Mouse (Mus musculus) adrenal gland, adult 2 months (tissue): ENCODE measurements around the gene Rhobtb3. TPM values are rescaled to one million over a fixed set of nuclear protein-coding genes. Genes with fewer than 3 reads are reported as not detected.
"Not testable (repeated sequence)": the region's sequence is repeated elsewhere in the genome, so short reads cannot be mapped to it uniquely, and the experiment has no call there.

Experiments used
- DNase-seq: peaks from one replicate; pipeline ENCODE4 v3.0.0; 2021
- polyA plus RNA-seq: library from polyadenylated mRNA; depleted of rRNA; stranded (reverse); fragments of >200 nt; gene quantifications from 2 replicates; pipeline ENCODE4 v1.2.3, GENCODE M21; 2012
- total RNA-seq, 2 experiments: library from RNA; stranded (reverse); gene quantifications; 2 replicates each; pipeline ENCODE4 v1.2.3; 2021

Gene Rhobtb3
- total and polyA plus RNA-seq, 3 experiments: 3.6 to 11.8 (median 5.8) TPM

DNA sequence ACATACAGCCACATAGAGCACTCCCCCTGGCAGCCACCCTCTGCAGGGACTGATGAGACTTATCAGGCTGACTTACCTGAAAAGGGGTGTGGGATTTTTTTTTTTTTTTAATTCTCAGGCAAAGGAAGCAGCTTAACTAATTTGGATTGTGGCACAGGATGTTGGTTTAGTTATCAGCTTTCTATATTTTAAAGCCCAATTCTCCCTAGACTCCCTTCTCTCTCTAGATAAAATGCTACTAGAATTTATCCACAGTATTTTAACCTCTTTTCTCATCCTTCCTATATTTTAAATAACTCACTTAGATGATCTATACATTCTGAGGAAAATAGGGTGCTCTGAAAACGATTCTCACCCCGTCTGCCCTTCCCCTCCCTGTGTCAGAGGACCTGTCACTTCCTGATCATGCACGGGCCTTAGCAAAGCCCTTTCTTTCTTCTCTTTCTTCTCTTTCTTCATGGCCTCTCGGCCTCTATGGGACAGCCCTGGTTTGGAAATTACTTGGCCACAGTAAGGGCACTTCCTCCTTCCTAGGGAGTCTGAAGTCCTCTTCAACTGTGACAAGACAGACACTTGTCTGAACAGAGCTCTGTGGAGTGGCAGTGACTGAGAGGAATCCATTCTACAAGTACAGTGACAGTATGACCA lies 98.1 kb downstream of the Rhobtb3 start:
- DNase-seq: no peak

DNA sequence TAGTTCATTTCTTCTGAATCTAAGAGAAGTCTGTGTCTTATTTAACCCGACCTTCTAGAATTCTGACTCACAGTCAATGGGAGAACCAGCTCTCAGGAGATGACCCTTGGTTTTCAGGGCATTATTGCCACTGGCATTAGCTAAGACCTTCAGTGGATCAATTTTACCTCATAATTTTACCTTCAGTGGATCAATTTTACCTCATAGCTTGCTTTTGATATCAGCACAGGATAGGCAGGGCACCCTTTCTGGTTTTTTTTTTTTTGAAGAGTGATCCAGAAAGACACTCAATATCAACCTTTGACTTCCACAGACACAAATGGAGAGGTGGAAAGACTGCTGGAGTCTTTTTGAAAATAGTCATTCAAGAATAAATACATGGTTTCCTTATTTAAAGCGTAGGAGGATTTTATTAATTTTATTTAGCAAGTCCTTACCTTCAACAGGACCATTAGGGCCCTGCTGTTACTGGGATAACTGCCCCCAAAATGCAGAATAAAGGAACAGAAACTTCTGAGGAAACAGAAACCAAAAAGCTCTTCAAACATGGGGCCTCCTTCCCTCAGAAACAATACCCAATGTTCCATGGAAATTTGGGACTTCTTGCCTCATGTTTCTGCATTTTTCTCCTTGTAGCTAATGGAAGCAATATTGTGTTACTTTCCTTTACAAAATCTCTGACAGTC lies 98.7 kb downstream of the Rhobtb3 start:
- no peak for DNase-seq

DNA sequence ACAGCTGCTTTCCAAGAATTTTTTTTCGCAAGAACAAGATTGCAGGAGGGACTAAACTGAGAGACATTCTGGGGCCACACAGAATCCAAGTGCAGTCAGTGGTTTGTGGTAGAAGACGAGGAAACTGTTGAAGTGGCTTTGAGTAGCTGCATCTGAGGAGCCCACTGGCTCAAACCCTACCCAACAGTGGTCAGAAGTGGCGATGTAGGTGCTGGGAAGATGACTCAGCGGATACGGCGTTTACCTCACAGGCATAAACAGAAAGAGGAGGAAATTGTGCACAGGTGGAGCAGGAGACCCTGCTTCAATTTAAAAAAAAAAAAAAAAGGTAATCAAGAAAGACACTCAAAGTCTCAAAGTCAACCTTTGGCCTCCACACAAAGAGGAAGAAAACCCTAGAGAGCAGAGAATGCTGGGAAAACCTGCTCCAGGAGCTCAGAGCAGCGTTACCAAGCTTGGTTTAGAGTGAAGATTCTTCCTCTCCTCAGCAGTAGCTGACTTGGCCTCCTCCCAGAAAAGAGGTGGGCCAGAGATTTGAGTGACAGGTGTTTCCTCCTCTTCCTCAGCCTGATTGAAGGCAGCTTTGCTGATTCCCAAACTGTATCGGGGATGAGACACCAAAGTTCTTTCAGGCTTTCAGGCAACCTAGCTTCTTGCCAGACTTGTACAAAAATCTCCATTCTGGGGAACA lies 99.6 kb downstream of the Rhobtb3 start:
- DNase-seq: no peak

DNA sequence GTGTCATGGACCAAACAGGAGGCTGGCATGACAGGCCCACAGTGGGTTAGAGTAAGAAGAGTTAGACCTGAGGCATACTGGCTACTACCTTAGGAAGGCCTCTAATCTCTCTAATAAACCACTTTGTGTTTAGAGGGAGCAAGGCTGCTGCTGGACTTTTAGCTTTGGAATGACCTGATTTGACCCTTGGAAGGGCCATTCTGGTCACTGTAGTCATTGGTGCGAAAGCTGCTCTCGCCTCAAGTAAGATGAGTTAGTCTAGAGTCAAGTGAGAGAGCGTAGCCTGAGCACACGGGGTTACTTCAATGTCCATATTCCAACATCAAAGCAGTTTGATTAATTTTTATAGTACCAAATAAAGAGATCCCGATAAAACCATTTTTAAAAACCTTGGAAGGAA lies 100.4 kb downstream of the Rhobtb3 start:
- no peak for DNase-seq

DNA sequence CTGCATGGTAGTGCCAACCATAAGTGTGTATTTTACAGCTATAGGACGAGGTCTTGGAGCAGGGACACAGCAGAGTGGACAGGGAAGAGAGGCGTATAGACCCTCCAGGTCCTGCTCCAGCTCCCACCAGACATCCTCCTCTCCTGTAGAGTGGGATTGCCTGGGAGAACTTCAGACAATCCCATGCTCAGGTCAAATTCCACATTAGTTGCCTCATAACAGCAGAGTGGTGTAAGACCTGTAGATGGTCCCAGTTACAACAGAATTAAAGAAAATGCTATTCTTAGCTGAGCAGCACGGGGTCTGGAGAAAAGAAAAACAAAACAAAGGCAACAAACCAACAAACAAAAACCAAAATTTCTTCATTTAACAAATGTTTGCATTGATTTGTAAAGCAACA lies 101.8 kb downstream of the Rhobtb3 start:
- DNase-seq: no peak

DNA sequence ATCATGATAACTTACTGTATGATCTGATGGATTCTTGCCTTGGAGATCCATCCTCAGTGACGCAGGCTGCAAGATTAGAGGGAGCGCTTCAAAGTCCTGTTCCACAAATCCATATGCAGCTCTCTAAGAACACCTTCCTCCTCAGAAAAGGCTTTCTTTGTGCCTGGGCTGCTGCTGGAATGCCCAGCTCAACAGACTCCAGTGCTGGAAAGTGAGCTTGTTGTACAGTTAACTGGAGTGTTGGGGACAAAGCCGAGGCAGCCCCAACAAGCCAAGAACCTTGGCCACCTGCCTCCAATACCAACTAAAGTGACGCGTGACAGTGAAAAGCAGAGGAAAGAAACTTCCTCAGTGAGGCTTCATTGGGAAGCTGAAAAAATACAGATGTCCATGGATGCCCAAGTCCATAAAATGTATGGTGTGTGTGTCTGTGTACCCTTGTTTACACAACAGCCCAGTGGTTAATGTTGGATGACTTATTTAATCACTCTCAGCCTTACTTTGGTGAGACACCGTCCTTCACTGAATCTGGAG lies 102.9 kb downstream of the Rhobtb3 start:
- DNase-seq: no peak

DNA sequence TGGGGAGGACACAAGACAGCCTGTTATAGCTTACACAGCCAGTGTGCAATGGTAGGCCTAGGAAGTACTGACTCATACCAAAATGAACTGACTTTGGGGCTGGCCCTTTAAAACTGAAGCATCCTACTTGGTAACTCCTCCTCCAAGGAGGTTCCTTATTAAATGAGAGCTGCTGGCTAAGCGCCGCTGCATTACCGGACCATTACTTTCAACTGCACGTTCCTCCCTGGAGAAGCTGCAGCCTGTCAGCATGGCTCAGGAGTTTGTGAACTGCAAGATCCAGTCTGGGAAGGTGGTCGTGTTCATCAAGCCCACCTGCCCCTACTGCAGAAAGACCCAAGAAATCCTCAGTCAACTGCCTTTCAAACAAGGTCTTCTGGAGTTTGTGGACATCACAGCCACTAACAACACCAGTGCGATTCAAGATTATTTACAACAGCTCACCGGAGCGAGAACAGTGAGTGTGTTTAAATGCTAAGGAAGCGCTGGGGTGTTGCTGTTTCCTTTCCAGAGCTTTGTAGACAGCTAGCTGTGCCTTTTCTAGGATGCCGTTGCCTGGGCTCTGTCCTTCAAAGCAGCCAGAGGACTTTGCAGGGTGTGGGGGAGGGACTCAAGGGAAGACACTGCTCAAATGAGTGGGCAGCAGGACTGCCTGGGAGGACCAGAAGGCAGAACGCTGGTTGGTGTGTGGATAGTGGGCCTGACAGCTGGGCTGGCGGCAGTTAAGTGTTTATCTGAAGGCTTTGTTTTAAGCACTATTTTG lies 103.8 kb downstream of the Rhobtb3 start, which contains the start of gene Glrx:
TSS of gene Glrx (plus strand) at position 150 of the 763 bp plus-strand sequence.
- DNase-seq: peak; percentile 91

DNA sequence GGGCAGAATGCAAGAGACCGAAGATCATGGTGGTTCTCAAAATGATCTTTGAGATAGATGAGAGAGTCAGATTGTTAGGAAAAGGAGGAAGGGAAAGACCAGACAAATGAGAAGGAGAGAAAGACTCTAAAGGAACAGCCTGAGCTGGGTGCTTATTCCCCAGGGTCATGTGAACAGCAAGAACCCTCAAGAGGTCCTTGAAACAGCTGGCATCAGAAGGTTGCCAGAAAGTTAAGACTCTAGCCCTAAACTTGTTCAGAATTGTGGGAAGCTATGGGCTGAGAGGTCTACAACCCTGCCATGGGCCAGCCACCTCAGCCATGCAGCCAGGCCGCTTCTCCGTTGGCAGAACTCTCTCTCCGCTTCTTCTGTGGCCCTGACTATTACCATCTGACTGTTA lies 105.2 kb downstream of the Rhobtb3 start:
- no peak for DNase-seq

DNA sequence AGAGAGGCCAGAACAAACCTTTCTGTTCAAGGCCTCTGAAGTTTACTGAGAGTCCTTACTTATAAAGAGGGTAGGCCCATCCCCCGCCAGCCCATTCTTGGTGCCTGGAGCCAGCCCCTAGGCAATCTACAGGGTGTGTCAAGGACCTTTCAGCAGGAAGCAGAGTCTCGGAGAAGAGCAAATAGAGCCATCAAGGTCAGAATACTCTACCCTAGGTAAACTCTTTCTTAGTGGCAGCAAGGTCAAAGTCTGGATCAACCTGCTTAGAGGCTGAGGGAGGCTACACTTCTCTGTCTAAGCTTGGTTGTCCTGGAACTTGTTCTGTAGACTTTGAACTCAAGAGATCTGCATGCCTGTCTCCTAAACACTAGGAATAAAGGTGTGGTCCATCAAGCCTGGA lies 108.3 kb downstream of the Rhobtb3 start:
- no peak for DNase-seq

DNA sequence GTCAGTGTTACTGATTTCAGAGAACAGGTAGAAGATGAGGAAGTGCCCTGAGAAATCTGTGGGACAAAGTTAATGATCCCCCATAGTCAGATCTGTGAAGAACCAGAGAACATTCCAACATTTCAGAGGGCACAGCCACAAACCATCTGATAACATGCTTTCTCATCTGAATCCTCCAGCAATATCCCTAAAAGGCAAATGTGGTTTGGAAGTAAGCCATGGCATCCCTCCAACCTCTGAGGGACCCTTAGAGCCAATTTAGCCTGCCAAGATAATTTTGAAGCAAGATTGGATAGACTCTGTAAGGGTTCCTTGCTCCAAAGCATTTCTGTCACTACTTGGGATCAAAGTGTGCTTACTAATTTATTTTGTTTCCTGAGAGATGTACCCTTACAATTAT lies 110.2 kb downstream of the Rhobtb3 start:
- DNase-seq: no peak

DNA sequence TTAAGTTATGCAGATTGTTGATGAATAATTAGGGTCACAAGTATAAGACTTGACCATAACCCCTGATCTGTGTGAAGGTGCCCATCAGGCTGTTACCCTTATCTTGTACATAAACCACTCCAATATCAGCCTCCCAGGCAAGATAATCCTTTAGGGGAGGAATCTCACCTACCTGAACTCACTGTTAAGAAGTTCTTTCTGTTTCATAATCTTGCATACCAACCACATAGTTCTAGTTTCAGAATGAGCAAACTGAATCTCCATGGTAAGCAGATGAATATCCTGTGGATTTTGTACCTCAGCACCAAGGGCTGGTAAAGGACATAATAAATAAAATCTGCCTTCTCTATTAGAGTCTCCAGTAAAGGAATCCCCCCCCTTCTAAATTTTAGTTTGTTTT lies 111.0 kb downstream of the Rhobtb3 start:
- DNase-seq: no peak

DNA sequence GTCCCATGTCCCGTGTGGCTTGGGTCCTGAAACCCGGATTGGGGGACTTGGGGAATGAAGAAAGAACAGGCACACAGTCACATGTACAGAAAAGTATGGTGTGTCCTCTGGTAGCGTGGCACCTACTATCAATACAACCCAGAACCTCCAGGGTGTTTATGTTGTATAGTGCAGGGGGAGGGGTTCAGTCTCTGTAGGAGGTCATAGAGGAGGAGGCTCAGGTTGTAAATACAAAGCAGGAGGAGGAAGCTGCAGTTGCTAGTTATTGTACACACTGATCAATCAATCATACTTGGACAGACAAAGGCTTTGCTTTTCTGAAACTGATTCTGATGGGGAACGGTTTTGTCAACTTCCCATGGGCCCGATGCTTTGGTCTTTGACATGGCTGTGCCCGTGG lies 112.0 kb downstream of the Rhobtb3 start:
- DNase-seq: no peak

DNA sequence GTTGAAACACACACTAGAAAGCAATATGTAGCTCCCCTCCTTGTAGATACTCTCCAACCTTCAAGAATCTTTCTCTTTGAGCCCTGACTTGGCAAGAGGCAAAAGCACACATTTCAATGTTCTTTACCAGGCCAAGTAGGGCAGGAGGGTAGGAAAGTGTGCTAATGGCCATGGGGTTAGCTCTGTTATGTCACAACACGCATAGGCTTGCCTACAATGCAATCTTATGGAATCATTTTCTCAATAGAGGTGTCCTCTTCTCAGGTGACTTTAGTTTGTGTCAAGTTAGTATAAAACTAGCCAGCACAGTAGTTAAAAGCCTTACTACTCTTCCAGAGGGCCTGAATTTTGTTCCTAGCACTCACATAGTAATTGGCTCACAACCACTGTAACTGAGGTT lies 113.0 kb downstream of the Rhobtb3 start:
- DNase-seq: no peak

DNA sequence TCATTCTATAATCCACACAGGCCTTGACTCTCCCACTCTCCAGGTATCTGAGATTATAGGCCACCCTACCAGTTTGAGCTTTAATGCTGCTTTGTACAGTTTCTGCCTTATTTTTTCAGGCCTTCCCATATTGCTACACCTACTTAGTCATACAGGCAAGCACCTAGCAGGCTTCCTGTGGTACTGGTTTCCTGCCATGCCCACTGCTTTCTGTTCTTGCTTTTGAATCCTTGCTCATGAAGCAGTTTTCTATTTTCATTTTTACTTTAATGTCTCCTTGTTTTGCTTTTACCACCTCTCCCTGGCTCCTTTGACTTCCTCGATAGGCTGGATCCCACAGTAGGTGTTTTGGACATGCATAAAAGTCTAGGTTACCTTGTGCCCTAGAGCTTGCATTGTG lies 118.3 kb downstream of the Rhobtb3 start:
- no peak for DNase-seq

DNA sequence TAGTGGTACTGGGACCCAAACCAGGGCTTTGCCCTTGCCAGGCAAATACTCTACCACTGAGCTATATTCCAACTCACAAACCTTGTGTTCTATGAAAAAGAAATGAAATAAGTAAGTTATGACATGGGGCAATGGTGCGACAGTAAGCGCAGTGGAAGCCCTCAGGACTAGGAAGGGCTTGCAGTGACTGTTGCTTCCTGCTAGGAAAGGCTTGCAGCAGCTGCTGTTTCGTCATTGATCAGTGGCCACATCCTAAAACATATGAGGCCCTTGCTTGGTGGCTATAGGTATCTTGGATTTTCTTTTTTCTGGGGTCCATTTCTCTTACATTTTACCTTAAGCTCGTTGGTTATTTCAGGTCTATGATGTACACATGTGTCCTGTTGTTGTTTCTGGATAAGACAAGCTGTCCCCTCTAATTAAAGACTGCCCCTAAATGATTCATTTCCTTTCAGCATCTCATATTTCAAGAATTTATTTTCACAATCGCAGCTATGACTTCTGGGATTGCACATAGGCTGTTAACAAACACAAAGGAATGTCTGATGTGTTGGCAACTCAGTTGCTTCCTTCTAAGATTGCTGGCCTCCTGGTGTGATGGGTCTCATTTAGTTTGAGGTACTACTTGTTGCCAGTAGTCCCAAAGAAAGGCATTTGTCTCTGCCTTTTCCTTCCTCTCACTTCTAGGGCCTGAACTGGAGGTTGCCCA lies 119.0 kb downstream of the Rhobtb3 start:
- DNase-seq: no peak

DNA sequence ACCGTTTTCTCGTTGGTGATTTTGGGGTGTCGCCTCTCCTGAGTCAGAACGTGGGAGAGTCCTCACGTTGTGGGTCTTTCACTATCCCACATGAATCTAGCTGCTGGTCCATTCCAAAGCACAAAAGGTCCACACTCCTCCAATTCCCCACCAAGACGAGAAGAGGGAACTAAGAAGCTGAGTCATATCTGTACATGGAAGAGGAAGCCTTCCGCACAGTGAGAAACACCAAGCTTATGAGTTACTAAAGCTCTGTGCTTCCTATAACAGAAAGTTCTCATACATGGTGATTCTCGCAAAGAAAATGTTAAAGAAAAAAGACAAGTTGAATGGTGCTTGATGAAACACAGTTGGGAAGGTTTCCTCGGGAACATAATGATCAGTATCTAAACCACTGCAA lies 120.5 kb downstream of the Rhobtb3 start:
- no peak for DNase-seq

DNA sequence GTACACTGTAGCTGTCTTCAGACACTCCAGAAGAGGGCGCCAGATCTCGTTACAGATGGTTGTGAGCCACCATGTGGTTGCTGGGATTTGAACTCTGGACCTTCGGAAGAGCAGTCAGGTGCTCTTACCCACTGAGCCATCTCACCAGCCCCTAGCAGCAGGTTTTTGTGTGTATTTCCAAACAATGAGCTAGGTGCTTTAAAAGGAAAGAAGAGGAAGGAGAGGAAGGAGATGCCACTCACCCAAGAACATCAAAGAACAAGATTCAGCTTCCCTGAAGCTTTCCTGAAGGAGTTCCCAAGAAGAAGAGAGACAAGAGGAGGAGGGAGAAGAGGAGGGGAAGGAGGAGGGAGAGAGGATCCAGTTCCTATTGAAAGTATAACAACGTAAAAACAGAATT lies 121.4 kb downstream of the Rhobtb3 start:
- DNase-seq: not testable (repeated sequence)

DNA sequence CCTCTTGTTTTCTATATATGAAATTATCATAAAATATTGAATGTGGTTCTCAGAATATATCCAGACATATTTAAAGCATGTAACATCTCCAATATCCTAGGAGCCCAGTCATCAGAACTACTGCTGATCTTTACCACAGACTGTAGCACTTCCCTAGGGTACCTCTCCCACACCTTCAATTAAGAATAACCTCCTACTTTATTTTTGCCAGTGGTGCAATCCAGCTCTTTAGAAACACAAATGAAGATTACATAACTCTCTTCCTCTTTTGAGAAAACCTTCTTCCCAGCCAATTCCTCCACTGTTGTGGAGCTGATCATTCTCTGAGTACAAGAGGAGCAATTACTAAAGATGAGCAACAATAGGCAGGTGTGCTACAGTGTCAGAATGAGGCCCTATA lies 123.8 kb downstream of the Rhobtb3 start:
- no peak for DNase-seq
